Mouse (Mus musculus): Measurements from ENCODE around the gene Kiz.
A peak's percentile ranks its signal among the peaks of the same experiment; 100 is the strongest.

Gene Kiz

DNA sequence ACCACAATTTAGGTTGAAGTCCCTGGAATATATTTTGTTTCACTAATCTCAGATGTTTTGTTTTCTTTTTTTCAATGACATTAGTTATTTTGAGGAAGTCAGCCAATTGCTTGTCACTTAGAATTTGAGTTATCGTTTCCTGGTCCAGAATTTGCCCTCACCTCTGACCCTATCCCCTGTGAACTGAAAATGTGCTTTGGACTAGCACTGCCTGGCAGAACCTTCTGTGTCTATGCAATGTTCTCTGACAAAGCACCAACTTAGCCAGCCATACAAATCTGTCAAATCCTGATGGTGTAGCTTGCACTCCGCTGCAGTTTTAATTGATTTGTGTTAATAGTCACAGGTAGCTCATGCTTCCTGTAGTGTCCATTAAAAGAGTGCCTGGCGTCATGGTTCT is 10.1 kb downstream of the Kiz start:
- no peak for DNase-seq (ENCODE audit: low spot score in 2 of 2)

DNA sequence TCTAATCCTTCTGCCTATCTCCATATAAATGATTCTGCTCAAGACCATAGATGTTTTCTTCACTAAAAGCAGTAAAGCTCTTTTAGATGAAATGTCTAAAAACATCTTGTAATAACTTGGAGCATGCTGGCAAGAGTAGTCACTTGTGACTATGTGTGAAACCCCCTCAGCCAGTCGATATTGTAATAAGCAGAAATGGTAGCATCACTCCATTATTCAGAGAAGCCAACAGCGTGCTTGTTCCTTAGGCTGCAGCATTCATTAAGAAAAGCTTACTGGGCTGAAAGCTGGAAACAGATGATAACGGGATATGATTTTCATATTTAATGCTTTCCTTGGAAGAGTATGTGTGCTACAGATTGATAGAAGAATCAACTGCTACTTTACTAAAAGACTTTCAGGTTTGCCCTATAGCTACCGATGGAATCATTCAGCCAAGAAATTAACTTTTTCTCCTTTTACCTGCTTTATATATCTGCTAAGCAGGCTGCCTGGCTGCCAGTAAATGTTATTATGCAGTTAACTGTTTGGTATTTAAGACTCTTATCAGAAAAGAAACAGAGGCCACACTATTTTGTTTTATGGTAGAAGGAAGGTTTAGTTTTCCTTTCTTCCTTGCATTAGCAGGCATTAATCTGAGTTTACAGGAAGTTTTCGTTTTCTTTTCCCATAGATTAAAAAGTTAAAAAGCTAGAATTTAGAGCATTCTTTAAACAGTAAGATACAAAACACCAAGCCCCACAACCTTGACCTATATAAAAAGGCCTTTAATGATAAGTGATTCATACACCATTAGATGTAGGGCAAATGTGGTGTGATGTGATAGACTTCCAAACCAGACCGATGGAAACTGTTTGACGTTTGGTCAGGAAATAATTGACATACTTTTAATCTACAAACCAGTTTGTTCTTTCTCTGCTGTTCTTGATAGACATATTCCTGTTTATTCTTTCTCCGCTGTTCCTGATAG is 15.9 kb downstream of the Kiz start:
- DNase-seq (ENCODE audit: low spot score in 2 of 2): no peak

DNA sequence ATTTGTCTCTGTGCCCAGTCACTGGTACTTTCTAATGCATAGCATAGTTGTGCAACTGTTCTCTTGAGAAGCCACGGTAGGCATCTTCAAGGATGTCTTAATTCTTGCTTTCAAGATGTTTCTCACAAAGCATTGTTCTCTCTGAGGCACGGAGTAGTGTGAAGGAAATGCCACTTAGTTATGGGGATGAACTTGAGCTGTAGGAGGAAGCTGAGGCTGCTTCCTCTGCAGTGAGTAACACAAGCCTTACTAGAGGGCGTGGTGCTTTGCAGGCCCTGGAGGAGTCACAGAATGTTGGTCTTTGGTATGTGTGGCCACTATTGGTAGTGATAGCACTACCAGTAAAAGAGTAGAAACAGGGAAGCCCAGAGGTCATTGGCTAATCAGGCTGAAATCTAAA is 17.0 kb downstream of the Kiz start:
- no peak for DNase-seq (ENCODE audit: low spot score in 2 of 2)

DNA sequence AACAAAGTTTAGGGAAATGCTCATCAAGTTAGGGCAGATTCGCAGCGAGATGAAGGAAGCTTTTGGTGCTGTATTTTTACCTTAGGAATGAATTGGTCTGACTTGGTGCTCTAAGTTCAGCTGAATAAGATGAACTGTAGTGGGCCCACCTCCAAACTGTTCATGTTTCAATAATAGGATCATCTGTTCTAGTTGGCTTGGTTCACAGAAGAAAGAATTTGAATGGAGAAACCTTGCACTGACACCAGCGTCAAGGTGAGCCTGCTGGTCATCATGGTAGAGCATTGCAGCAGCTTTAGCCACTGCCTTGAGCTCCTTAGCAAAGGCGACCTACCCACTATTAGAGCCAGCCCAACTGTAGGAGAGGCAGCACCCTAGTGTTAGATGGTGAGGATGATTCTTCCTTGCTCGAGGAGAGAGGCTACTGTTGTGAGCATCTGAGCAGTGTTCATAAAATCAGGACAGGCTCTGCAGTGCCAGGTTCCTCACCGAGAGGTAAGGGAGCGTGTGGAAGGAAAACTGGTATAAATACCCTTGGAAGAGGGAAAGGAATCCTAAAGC is 18.3 kb downstream of the Kiz start:
- no peak for DNase-seq (ENCODE audit: low spot score in 2 of 2)

DNA sequence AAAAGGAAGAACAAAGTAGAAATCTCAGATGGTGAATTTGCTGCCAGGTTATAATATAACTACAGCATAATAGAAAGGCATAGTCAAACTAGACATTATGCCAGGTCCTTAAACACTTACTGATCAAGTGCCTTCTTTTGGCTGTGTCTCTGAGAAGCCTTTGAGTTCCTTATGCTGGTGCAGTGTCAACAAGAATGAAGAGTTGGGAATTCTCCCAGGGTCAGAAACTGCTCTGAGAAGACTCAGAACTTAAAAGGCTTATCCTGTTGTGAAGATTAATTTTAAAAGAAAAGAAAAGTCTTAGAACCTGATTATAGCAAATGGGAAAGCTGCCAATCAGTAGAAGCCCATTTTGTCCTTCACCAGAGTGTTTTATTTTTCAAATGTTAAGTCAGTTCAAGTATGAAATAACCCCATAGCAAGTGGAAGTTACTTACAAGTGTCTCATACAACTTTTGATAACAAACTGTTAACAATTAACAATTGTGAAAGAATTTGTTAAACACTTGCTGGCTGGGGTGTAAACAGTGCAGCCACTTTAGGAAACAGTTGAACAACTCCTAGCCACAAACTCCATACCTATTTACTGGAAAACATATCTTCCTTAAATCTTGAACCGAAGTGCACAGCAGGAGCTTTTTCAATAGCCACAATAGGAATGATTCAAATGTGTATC is 21.9 kb downstream of the Kiz start:
- no peak for DNase-seq (ENCODE audit: low spot score in 2 of 2)

DNA sequence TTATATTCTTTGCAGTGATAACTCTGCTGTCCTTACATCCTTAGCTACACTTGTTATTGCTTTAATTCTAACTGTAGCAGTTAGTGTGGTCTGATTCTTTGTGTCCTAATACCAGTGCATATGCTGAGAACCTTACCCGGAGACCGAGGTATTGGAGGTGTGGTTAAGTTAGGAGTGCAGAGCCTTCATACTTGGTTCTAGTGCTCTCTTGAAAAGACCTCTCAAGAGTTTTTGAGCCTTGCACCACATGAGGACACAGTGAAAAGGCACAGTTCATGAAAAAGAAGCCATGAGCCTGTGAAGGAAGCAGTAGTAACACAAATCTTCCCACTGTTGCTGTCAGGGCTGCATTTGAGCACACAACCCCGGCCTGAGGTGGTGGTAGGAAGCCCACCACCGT is 26.0 kb downstream of the Kiz start:
- DNase-seq (ENCODE audit: low spot score in 2 of 2): no peak

DNA sequence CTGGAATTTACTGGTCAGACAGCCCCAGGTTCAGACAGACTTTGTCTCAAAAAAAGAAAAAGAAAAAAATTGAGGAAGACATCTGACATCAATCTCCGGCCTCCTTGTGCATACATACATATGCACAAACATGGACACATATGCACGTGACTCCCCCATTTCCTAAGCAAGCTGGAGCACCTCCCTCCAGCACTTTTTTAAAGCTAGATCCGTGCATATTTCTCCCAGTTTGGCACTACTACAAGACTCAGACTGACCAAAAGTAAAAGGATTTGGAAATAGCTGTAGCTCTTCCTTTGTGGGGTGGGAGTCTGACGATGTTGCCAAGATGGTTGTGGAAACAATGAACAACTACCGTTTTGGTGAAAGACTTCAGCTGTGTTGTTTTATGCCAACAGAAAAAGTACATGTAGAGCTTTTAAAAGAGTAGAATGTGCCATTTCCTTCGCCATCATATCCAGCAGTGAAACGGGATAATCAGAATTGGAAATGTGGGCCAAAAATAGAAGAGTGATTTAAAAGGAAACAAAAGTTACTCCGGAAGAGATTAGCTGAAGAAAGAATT is 28.7 kb downstream of the Kiz start:
- DNase-seq (ENCODE audit: low spot score in 2 of 2): no peak

DNA sequence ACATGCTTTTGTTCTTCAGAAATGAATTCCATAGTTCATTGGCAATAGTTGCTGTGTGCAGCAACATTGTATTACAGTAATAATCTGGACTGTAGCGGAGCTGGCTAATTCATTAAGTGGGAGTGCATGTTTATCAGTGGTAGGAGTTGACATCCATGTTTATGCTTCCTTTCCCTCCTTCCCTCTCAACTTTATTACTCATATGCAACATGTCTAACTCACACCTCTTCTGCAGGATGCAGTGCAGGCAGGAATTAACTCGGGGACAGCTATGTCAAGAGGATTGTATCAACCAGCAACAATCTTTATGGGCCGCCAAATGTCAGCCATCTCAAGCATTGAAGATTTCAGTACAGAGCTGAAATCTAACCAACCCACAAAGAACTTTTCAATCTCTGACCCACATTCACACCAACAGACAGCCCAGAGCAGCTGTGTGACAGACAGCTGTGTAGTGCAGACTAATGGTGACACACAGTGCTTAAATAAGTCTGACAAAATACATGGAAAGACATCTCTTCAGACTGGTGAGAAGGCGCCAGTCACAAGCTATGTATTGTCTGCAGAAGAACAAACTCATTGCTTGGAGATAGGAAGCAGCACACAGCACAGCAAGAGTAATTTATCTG is 33.2 kb downstream of the Kiz start:
- DNase-seq (ENCODE audit: low spot score in 2 of 2): no peak

DNA sequence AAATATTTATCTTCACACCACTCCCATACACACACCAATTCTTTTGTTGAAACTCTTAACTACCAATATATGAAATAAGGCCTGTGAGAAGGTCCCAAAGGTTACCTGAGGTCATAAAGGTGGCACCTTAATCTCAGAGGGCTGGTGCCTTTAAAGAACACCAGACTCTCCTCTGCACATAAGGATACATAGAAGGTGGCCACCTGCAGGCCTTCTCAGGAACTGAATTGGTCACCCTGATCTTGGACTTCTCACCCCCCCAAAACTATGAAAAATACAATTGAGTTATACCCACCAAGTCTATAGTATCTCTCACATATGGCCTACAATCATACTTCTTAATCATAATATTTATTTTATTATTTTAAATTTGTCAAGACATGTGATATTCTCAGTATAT is 43.3 kb downstream of the Kiz start:
- DNase-seq (ENCODE audit: low spot score in 2 of 2): no peak

DNA sequence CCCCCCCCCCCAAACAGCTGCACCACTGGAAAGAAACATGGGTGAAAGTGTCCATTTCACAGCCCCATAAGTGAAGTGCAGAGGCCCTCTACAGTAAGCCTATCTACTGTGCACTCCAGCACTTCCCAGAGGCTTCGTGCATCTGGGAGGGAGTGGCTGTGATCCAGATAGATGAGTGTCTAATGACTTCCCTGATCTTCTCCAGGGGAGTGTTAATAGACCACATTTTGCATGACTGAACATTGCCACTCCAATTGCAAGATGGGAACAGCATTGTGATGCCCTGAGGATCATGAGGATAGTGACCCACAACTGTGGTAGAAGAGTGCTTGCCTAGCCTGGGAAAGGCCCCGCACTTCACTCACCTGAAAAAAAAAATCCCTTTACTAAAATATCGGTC is 60.4 kb downstream of the Kiz start:
- DNase-seq (ENCODE audit: low spot score in 2 of 2): no peak

DNA sequence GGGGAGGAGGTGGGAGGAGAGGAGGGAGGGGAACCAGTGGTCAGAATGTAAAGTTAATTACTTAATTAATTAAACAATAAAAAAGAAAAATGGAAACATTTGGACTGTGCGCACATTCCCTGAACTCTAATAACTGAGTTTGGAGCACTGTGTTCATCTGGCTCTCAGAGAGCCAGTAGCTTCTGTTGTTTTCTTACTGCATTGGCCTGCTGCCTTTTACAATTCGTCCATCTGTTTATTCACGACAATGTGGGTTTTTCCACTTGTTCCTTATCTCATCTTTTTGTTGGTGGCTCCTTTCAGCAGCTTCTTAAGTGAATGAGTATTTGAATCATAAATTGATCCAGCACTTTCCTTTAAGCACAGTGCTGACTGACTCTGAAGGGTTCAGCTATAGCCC is 62.1 kb downstream of the Kiz start:
- DNase-seq (ENCODE audit: low spot score in 2 of 2): no peak

DNA sequence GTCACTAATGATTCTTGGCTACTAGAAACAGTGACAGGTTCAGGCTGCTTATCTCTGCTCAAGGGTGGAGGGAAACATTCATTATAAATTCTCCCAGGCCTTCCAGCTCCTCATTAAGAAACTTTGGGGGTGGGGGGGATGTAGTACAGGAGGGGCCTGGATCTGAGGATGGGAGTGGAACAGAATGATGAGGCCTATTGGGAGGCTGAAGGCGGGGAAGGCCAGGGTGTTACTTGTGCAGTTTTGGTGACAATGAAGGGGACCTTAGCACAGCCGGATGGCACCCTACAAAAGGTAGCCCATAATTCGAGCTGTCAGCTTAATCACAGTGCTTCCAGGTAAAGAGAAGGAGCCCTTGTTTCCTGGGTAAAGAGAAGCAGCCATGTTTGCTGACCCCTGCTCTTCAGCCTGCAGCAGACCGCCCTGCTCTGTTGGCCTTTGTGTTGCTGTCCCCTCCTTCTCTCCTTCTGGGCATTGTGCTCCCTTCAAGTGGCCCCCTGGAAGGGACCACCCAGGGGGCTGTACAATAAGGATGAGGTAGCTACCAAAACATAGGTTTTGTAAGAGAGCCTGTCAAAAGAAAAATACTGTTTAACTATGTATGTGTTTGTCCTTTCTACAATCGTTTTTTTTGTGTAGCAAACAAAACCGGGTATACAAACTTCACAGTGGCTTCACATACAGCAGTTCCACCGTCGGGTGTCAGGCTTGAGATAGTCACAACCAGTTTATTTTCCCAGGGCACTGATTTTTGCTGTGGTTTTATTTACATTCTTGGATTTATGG is 64.9 kb downstream of the Kiz start:
- DNase-seq (ENCODE audit: low spot score in 2 of 2): no peak

DNA sequence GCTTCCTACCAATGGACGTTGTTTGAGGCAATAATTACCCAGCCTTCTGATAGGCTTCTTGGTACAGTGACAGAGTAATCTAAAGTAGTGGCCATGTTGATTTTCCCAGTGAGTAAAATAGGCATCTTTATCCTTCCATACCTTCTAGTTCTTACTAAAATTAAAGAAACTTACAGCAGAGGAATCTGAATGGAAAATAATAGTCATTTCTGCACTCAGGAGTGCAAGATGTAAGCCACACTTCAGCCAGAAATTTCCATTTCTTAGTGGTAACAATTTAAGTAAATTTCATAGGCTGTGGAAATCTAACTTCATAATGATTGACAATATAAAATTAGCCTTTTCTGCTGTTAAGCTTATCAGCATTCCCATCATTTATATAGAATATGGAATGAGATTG is 69.6 kb downstream of the Kiz start:
- no peak for DNase-seq (ENCODE audit: low spot score in 2 of 2)

DNA sequence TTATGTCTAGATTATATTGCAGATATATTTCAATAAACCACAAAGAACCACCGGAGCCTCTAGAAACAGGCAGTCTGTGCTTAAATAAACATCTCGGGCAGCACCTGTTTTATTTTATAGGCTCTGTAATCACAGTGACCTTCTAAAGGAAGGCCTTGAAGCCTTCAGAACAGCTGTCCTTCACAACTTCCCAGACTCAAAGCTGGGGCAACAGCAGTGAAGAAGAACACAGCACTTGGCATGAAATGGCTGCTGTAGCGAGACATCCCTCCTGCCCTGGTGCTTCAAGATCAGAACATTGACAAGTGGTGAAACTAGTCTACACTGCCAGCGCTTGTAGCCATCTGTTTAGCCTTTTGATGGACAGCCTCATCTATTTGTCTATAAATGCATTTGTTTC is 70.2 kb downstream of the Kiz start:
- no peak for DNase-seq (ENCODE audit: low spot score in 2 of 2)

DNA sequence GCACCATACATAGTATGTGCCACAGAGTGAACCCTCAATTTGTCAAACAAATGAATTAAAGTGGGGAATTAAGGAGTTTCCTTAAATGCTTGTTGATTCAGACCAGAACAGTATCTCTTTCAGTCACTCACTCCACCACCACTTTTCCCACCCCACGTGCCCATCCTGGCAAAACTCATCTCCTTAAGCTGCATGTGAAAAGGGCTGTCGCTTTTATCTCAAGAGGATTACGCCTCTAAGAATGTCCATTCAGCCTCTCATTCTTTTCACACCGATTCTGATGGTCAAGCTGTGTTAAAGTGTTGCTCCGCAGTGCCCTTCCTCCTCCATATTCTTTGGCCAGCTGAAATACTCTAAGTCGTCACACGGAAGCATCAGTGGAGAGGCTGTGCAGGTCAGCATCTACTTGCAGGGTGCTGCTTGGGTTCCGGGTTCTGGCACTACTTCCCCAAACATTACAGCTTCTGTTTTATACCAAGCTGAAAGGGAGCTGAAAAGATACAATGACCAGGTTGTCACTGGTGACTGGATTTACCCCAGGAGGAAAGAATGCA is 92.6 kb downstream of the Kiz start:
- no peak for DNase-seq (ENCODE audit: low spot score in 2 of 2)

DNA sequence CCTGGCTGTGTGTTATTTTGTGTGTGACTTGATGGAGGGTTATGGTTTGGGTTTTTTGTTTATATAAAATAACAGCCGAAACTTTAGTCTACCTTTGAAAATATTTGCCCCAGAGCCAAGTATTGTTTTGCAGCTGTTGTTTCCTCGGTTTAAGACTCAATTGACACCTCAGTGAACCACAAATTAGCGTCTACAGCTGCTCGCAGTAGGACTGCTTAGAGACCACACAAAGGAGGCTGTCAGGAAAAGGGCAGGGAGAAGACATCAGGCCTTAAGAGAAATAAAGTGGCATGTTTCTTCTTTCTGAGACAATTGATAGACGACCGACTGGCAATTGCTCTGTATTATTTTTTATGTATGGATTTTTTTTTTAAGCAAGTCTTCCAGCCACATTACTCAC is 100.7 kb downstream of the Kiz start:
- DNase-seq (ENCODE audit: low spot score in 2 of 2): no peak

DNA sequence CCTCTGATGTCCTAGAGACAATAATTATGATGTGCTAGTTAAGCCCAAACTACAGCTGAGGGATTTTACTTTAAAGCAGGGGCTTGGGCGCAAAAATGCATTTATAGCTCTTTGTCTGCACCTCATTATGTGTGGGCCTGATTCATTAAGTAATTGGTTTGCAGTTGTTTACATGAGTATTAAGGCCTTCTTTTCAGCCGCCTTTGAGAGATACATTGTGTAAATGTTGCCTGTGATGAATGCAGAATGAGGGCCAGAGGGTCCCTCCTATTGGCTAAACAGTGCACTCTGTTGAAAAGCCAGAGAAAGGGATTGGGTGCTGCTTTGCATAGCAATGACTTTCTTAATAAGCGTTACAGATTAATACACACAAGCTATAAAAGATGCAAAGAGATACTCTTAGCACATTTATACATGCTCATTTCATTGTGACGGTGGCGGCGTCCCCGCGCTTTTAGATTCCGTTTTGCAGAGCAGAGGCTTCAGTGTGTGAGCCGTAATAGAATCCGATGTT is 102.8 kb downstream of the Kiz start:
- no peak for DNase-seq (ENCODE audit: low spot score in 2 of 2)

DNA sequence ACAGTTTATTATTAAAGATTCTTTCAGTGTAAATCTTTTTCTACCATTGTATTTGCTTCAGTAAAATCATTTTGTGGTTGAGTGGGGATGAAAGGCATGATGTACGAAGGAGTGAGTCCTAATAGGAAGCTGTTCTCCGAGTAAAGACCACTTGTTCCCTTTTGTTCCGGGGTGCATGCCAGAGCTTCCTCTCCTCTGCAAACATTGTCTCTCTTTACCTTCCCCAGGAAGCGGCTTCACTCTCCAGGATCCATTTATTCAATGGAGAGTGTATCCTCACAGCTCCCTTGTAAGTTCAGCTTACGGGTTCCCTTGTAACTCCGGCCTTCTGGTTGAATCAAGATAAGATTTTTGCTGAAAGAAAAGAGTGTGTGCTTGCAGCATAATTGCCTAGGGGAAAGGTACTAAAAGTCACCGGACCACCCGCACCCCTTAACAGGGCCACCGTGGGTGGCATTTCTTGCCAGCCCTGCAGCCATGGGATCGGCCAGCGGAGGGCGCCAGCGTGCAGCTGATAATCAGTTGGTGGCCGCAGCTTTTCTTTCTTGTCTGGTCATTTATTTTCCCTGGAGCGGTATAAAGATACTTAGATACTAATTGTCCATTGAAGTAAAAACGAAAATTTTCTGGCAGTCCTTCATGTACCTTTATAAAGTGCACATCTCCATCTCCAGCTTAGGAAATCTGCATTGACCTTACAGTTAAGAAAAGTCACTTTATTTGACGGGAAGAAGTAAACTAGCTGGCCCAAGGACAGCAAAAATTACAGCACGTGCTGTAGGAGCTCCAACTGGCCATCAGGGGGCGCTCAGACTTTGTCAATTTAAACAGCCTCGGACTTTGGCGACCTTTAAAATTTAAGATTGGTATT is 103.5 kb downstream of the Kiz start:
- peak; percentile 34 to 70 for DNase-seq (ENCODE audit: low spot score in 2 of 2)

DNA sequence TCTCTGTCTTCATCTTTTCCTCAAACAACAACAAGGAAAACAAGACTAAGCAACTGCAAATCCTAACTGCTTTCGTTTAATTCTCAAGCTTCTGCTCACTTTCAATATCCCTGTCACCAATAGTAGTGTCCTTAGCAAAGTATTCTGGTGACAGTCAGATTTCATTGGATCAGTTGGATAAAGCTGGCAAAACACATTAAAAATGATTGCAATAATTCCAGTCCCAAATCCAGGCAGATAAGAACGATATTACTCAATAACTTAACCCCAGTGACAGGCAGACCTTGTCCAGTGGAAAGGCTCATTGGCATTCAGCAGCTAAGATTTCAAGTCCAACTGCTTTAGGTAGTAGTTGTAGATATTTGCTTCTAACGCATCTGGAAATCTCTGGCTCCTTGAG is 119.4 kb downstream of the Kiz start:
- no peak for DNase-seq (ENCODE audit: low spot score in 2 of 2)

Measured in thymus, postnatal 10 days (tissue).